Comparison of ENCODE assay signal across 22 mouse cellular contexts in genomic region chr17:69598461-69598860, GRCm38 (mm10).
A peak's percentile ranks its signal among the peaks of the same experiment; 100 is the strongest.
DNase-seq lines count a peak whose midpoint lies in the region; ATAC-seq and TF ChIP-seq lines count a peak whose summit lies in the region.
"Had no signal": no experiment of that assay in that cellular context is flagged by ENCODE, and none has a peak within 500 bp of the region (broad histone marks: within the 10 kb centered on the region; RNA-seq: fewer than 3 reads in every experiment).

No protein-coding gene starts in this region.

- no peaks in the 10 kb centered on the region for H3K9me3 ChIP-seq in hindbrain, embryonic 14.5 days (ENCODE audit: control insufficient read depth, low read length)
- no peaks in the 10 kb centered on the region for H3K9me3 ChIP-seq in hindbrain, embryonic 13.5 days
- H3K9me3 ChIP-seq: embryonic facial prominence, embryonic 12.5 days; embryonic facial prominence, embryonic 15.5 days; hindbrain, embryonic 12.5 days had no signal

- no peak overlapping the region for H3K4me3 ChIP-seq in hindbrain, embryonic 14.5 days (replicated peaks; ENCODE audit: low read length)
- H3K4me3 ChIP-seq in hindbrain, embryonic 13.5 days, result no peak overlapping the region
- no peak overlapping the region for H3K4me3 ChIP-seq in layer of hippocampus, adult 2 months
- H3K4me3 ChIP-seq: embryonic facial prominence, embryonic 12.5 days; embryonic facial prominence, embryonic 15.5 days; gastrocnemius, adult 2 months; hindbrain, embryonic 12.5 days had no signal

- no peaks in the 10 kb centered on the region for H3K4me1 ChIP-seq in hindbrain, embryonic 14.5 days (replicated peaks; ENCODE audit: control insufficient read depth, insufficient read depth, low read length)
- no peaks in the 10 kb centered on the region for H3K4me1 ChIP-seq in hindbrain, embryonic 13.5 days (replicated peaks)
- H3K4me1 ChIP-seq: embryonic facial prominence, embryonic 12.5 days; embryonic facial prominence, embryonic 15.5 days; hindbrain, embryonic 12.5 days had no signal

- H3K9ac ChIP-seq in hindbrain, embryonic 14.5 days, result no peak overlapping the region
- H3K9ac ChIP-seq in hindbrain, embryonic 13.5 days, result no peak overlapping the region
- H3K9ac ChIP-seq: embryonic facial prominence, embryonic 12.5 days; embryonic facial prominence, embryonic 15.5 days; forebrain, postnatal 0 days; hindbrain, embryonic 12.5 days had no signal

- WGBS in hindbrain, embryonic 14.5 days, result 90% methylated on average over 5 of the region's 5 CpGs
- 88% methylated on average over 5 of the region's 5 CpGs for WGBS in hindbrain, embryonic 13.5 days

- H3K36me3 ChIP-seq in hindbrain, embryonic 14.5 days (replicated peaks; ENCODE audit: control insufficient read depth, insufficient read depth), result no peaks in the 10 kb centered on the region
- no peaks in the 10 kb centered on the region for H3K36me3 ChIP-seq in hindbrain, embryonic 13.5 days
- H3K36me3 ChIP-seq: embryonic facial prominence, embryonic 12.5 days; embryonic facial prominence, embryonic 15.5 days; hindbrain, embryonic 12.5 days had no signal

- H3K27ac ChIP-seq in hindbrain, embryonic 14.5 days, result no peak overlapping the region
- H3K27ac ChIP-seq in hindbrain, embryonic 13.5 days, result no peak overlapping the region
- 0 out of 2 replicates have a peak overlapping the region, but pooled peaks have one; percentile 55 for H3K27ac ChIP-seq in layer of hippocampus, adult 2 months
- H3K27ac ChIP-seq: embryonic facial prominence, embryonic 12.5 days; embryonic facial prominence, embryonic 15.5 days; gastrocnemius, adult 2 months; hindbrain, embryonic 12.5 days; hindbrain, postnatal 0 days had no signal

- no peak overlapping the region for H3K4me2 ChIP-seq in hindbrain, embryonic 14.5 days (replicated peaks)
- H3K4me2 ChIP-seq in hindbrain, embryonic 13.5 days, result no peak overlapping the region
- H3K4me2 ChIP-seq: embryonic facial prominence, embryonic 12.5 days; embryonic facial prominence, embryonic 15.5 days; heart, embryonic 11.5 days; hindbrain, embryonic 12.5 days had no signal

- no peak for TF ChIP-seq CTCF in layer of hippocampus, adult 2 months (conservative IDR thresholded peaks at IDR 0.05)

- peak; percentile 14 for DNase-seq in hindbrain, embryonic 14.5 days (ENCODE audit: low spot score)
- DNase-seq in layer of hippocampus, adult 2 months (ENCODE audit: low spot score in 2 of 2), result peak; percentile 31 to 36
- DNase-seq in layer of hippocampus, postnatal 10 days (ENCODE audit: low spot score in 2 of 2), result no peak
- peak; percentile 18 for DNase-seq in layer of hippocampus, adult 8-10 months (ENCODE audit: low spot score in 2 of 2)
- no peak for DNase-seq in lung, postnatal 36 days
- DNase-seq: adrenal gland, adult 2 months; adrenal gland, postnatal 14 days; cerebellum, adult 11 months; cerebellum, postnatal 10 days; forebrain, postnatal 0 days; gastrocnemius, adult 2 months; gastrocnemius, postnatal 14 days; heart, adult 11 months had no signal

- ATAC-seq in hindbrain, embryonic 14.5 days (ENCODE audit: low FRiP score), result no peak
- no peak for ATAC-seq in hindbrain, embryonic 13.5 days (ENCODE audit: low FRiP score)
- ATAC-seq: CD4-positive, CD25-positive, alpha-beta regulatory T cell, adult 4 months; forebrain, embryonic 14.5 days; forebrain, postnatal 0 days; hindbrain, postnatal 0 days; inflammation-experienced regulatory T-cells, adult 6 months had no signal

- no peaks in the 10 kb centered on the region for H3K27me3 ChIP-seq in hindbrain, embryonic 14.5 days (ENCODE audit: control insufficient read depth, insufficient read depth, low read length)
- H3K27me3 ChIP-seq in hindbrain, embryonic 13.5 days, result no peaks in the 10 kb centered on the region
- H3K27me3 ChIP-seq: embryonic facial prominence, embryonic 12.5 days; embryonic facial prominence, embryonic 15.5 days; hindbrain, embryonic 12.5 days had no signal

Comparison
In these comparisons a context has a peak if more than half of its experiments do, and no peak if none do; other contexts are left out.
1. DNase-seq: peak in hindbrain, embryonic 14.5 days (single experiment), layer of hippocampus, adult 2 months (2 of 2) and layer of hippocampus, adult 8-10 months (2 of 2); none in layer of hippocampus, postnatal 10 days (0 of 2) and lung, postnatal 36 days (single experiment).